Mouse (Mus musculus): ENCODE results near the gene Olfr360. TPM values are rescaled to one million over a fixed set of nuclear protein-coding genes. Genes with fewer than 3 reads are reported as not detected.
"Not testable (repeated sequence)": the region's sequence is repeated elsewhere in the genome, so short reads cannot be mapped to it uniquely, and the experiment has no call there.

Olfr360 gene
- polyA plus RNA-seq (2016; fragmentation: Nextera tagmentation; extraction: Ambion mirVana) = not detected in 2 replicates

- Histone ChIP-seq H3K27me3 (no peaks in the 10 kb centered on the region), H3K9ac (no peak within 1 kb of the TSS), H3K27ac (no peak within 1 kb of the TSS), H3K4me1 (no peaks in the 10 kb centered on the region), H3K4me3 (no peak within 1 kb of the TSS), H3K4me2 (replicated peaks) (no peak within 1 kb of the TSS), H3K9me3 (peaks cover 7% of the 10 kb centered on the region), H3K36me3 (no peaks in the 10 kb centered on the region)
- no peak for ATAC-seq (ENCODE audit: insufficient number of reproducible peaks, insufficient read depth, low FRiP score, low TSS enrichment)
Measured at GRCm38 (mm10) chr2:37065446-37065845, at the start of gene Olfr360. Olfr360 (plus strand) TSS chr2:37065746.

DNA sequence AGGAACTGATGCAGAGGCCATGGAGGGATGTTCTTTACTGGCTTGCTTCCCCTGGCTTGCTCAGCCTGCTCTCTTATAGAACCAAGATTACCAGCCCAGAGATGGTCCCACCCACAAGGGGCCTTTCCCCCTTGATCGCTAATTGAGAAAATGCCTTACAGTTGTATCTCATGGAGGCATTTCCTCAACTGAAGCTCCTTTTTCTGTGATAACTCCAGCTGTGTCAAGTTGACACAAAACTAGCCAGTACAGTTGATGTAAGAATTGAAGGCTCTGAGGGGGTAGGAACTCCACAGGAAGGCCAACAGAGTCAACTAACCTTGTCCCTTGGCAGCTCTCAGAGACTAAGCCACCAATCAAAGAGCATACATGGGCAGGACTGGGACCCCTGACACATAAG is 23.6 kb downstream of the Olfr360 start, which contains the start of gene Olfr361:
Gene Olfr361 (minus strand): TSS at position 101 of the 400 bp plus-strand sequence.
- H3K4me1 ChIP-seq; H3K9me3 ChIP-seq; ATAC-seq (ENCODE audit: insufficient number of reproducible peaks, insufficient read depth, low FRiP score, low TSS enrichment); H3K4me3 ChIP-seq; H3K4me2 ChIP-seq (replicated peaks); H3K27ac ChIP-seq; H3K27me3 ChIP-seq; H3K9ac ChIP-seq; H3K36me3 ChIP-seq: not testable (repeated sequence)
- 53% methylated on average over 1 of the region's 1 CpGs for WGBS

GRCm38 (mm10) chr2:37117810-37118209 is 52.3 kb downstream of the Olfr360 start, which contains the start of gene Olfr362:
Olfr362 (minus strand) TSS chr2:37117910.
- peaks cover 13% of the 10 kb centered on the region; the same call in 1 of the 2 replicates for H3K9me3 ChIP-seq
- H3K36me3 ChIP-seq = no peaks in the 10 kb centered on the region
- H3K27ac ChIP-seq = no peak within 1 kb of the TSS
- H3K4me1 ChIP-seq = no peaks in the 10 kb centered on the region
- no peak within 1 kb of the TSS for H3K9ac ChIP-seq
- no peak for ATAC-seq (ENCODE audit: insufficient number of reproducible peaks, insufficient read depth, low FRiP score, low TSS enrichment)
- 85% methylated on average over 1 of the region's 1 CpGs for WGBS
- H3K4me3 ChIP-seq = no peak within 1 kb of the TSS
- no peak within 1 kb of the TSS for H3K4me2 ChIP-seq (replicated peaks)
- H3K27me3 ChIP-seq = no peaks in the 10 kb centered on the region

Other genes with a start within 250 kb of the Olfr360 start
- not detected in 2 replicates for gene Olfr3, start 248.7 kb upstream of the Olfr360 start, polyA plus RNA-seq (2016; fragmentation: Nextera tagmentation; extraction: Ambion mirVana)
- not detected in 2 replicates for gene Olfr350, start 219.4 kb upstream of the Olfr360 start, polyA plus RNA-seq (2016; fragmentation: Nextera tagmentation; extraction: Ambion mirVana)
- gene Olfr351, start 203.1 kb upstream of the Olfr360 start, polyA plus RNA-seq (2016; fragmentation: Nextera tagmentation; extraction: Ambion mirVana) = not detected in 2 replicates
- gene Olfr352, start 197.3 kb upstream of the Olfr360 start, polyA plus RNA-seq (2016; fragmentation: Nextera tagmentation; extraction: Ambion mirVana) = not detected in 2 replicates
- gene Olfr353, start 172.8 kb upstream of the Olfr360 start, polyA plus RNA-seq (2016; fragmentation: Nextera tagmentation; extraction: Ambion mirVana) = not detected in 2 replicates
- gene Olfr354, start 160.1 kb upstream of the Olfr360 start, polyA plus RNA-seq (2016; fragmentation: Nextera tagmentation; extraction: Ambion mirVana) = not detected in 2 replicates
- not detected in 2 replicates for gene Olfr355, start 136.8 kb upstream of the Olfr360 start, polyA plus RNA-seq (2016; fragmentation: Nextera tagmentation; extraction: Ambion mirVana)
- gene Olfr356, start 128.6 kb upstream of the Olfr360 start, polyA plus RNA-seq (2016; fragmentation: Nextera tagmentation; extraction: Ambion mirVana) = not detected in 2 replicates
- gene Olfr357, start 71.9 kb upstream of the Olfr360 start, polyA plus RNA-seq (2016; fragmentation: Nextera tagmentation; extraction: Ambion mirVana) = not detected in 2 replicates
- not detected in 2 replicates for gene Olfr358, start 56.4 kb upstream of the Olfr360 start, polyA plus RNA-seq (2016; fragmentation: Nextera tagmentation; extraction: Ambion mirVana)
- not detected in 2 replicates for gene Olfr361, start 23.5 kb downstream of the Olfr360 start, polyA plus RNA-seq (2016; fragmentation: Nextera tagmentation; extraction: Ambion mirVana)
- not detected in 2 replicates for gene Olfr362, start 52.2 kb downstream of the Olfr360 start, polyA plus RNA-seq (2016; fragmentation: Nextera tagmentation; extraction: Ambion mirVana)
- gene Olfr364-ps1, start 73.6 kb downstream of the Olfr360 start, polyA plus RNA-seq (2016; fragmentation: Nextera tagmentation; extraction: Ambion mirVana) = not detected in 2 replicates
- not detected in 2 replicates for gene Olfr365, start 122.5 kb downstream of the Olfr360 start, polyA plus RNA-seq (2016; fragmentation: Nextera tagmentation; extraction: Ambion mirVana)
- not detected in 2 replicates for gene Olfr366, start 145.8 kb downstream of the Olfr360 start, polyA plus RNA-seq (2016; fragmentation: Nextera tagmentation; extraction: Ambion mirVana)

Data from embryonic facial prominence, embryonic 12.5 days (tissue).